Mouse (Mus musculus) hindbrain, embryonic 15.5 days (tissue): ENCODE measurements around the gene Bdnf. TPM values are rescaled to one million over a fixed set of nuclear protein-coding genes. Genes with fewer than 3 reads are reported as not detected.

Experiments
- ATAC-seq: fragments of 200-750 bp; cut with Nextera tagmentation; 2 replicates; pipeline ENCODE4 v1.8.0; 2017; ENCODE audit warnings: low read depth, moderate number of reproducible peaks, moderate TSS enrichment; ENCODE audit not compliant: low FRiP score
- H3K27ac ChIP-seq: fragments of 300-500 bp; sonication (generic); replicated peaks from 2 replicates; pipeline ENCODE4 v1.5.1; 2015; ENCODE audit warnings: mild to moderate bottlenecking, inconsistent platforms
- H3K27me3 ChIP-seq: fragments of 300-500 bp; sonication (generic); 2 replicates; pipeline ENCODE4 v1.6.1; 2015; ENCODE audit warnings: control low read depth, inconsistent platforms
- H3K36me3 ChIP-seq: fragments of 300-500 bp; sonication (generic); 2 replicates; pipeline ENCODE4 v1.6.1; 2015; ENCODE audit warnings: control low read depth, inconsistent platforms
- H3K4me1 ChIP-seq: fragments of 300-500 bp; sonication (generic); replicated peaks from 2 replicates; pipeline ENCODE4 v1.6.1; 2015; ENCODE audit warnings: control low read depth, inconsistent platforms
- H3K4me2 ChIP-seq: fragments of 300-500 bp; sonication (generic); 2 replicates; pipeline ENCODE4 v1.6.1; 2015; ENCODE audit warnings: moderate library complexity, mild to moderate bottlenecking, inconsistent platforms
- H3K4me3 ChIP-seq: fragments of 300-500 bp; sonication (generic); 2 replicates; pipeline ENCODE4 v1.5.1; 2015; ENCODE audit warnings: mild to moderate bottlenecking, inconsistent platforms
- H3K9ac ChIP-seq: fragments of 300-500 bp; sonication (generic); 2 replicates; pipeline ENCODE4 v1.6.1; 2015; ENCODE audit warnings: inconsistent platforms
- H3K9me3 ChIP-seq: fragments of 300-500 bp; sonication (generic); 2 replicates; pipeline ENCODE4 v1.6.1; 2016; ENCODE audit warnings: control low read depth, inconsistent platforms
- WGBS: fragments of 180-500 bp; shearing (Covaris S2); methylation state at CpG from one replicate; pipeline ENCODE4 v1.1.7; 2015; 5-methylcytosine and 5-hydroxymethylcytosine counted together
- polyA plus RNA-seq: library from polyadenylated mRNA; unstranded; fragments of >200 nt; fragmentation: Nextera tagmentation; extraction: Ambion mirVana; gene quantifications from 2 replicates; pipeline ENCODE4 v1.2.1, GENCODE M21; 2015

Gene Bdnf
- 5.1 and 5.3 TPM in 2 replicates for polyA plus RNA-seq

DNA sequence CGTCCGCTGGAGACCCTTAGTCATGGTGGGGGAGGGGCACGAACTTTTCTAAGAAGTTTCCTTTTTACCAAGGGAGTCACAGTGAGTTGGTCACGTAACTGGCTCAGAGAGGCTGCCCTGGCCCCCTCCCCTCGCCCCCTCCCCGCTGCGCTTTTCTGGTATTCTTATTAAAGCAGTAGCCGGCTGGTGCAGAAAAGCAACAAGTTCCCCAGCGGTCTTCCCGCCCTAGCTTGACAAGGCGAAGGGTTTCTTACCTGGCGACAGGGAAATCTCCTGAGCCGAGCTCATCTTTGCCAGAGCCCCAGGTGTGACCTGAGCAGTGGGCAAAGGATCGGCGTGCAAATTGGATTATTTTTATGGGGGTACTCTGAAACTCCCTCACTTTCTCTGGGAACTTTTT lies at the start of gene Bdnf:
TSS of gene Bdnf (plus strand) at position 169 of the 400 bp plus-strand sequence.
- Histone ChIP-seq H3K9ac (peak within 1 kb of the TSS; percentile 32; the same call in 1 of the 2 replicates), H3K27ac (no peak within 1 kb of the TSS), H3K9me3 (no peaks in the 10 kb centered on the region), H3K4me1 (peaks cover 37% of the 10 kb centered on the region), H3K36me3 (no peaks in the 10 kb centered on the region), H3K4me2 (peak within 1 kb of the TSS; percentile 98), H3K4me3 (peak within 1 kb of the TSS; percentile 74), H3K27me3 (peaks cover 24% of the 10 kb centered on the region)
- ATAC-seq: no peak
- WGBS: under 1% methylated on average over 15 of the region's 15 CpGs

DNA sequence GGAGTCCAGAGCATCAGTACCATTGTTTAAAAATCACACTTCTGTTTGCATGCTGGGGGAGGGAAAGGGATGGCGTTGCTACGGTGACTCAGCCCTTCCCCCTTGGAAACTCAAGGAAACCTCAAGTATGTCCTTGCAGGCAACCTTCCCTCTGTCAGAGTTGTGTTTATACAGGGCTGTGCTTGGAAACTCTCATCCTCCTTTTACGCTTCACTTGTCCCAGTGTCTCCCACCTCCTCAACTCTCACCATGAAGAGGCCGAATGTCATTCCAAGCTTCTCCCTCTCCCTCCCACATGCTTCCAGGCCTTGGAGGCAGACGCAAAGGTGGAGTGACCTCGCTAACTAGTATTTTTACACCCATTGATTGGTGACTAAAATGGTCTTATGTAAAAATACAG lies 47.6 kb upstream of the Bdnf start:
- no peak overlapping the region for H3K4me3 ChIP-seq
- H3K27me3 ChIP-seq: no peaks in the 10 kb centered on the region
- no peak for ATAC-seq
- H3K4me1 ChIP-seq: peaks cover 2% of the 10 kb centered on the region
- no peak overlapping the region for H3K9ac ChIP-seq
- H3K36me3 ChIP-seq: no peaks in the 10 kb centered on the region
- WGBS: 56% methylated on average over 6 of the region's 6 CpGs
- no peak overlapping the region for H3K4me2 ChIP-seq
- H3K27ac ChIP-seq: no peak overlapping the region
- no peaks in the 10 kb centered on the region for H3K9me3 ChIP-seq

- H3K9ac ChIP-seq: peak overlapping the region; percentile 32; the same call in 1 of the 2 replicates
- H3K4me2 ChIP-seq: peak overlapping the region; percentile 98
- peaks cover 24% of the 10 kb centered on the region for H3K27me3 ChIP-seq
- WGBS: under 1% methylated on average over 48 of the region's 48 CpGs
- ATAC-seq: no peak
- peaks cover 30% of the 10 kb centered on the region for H3K4me1 ChIP-seq
- no peaks in the 10 kb centered on the region for H3K9me3 ChIP-seq
- no peaks in the 10 kb centered on the region for H3K36me3 ChIP-seq
- peak overlapping the region; percentile 74 for H3K4me3 ChIP-seq
- H3K27ac ChIP-seq: no peak overlapping the region
Measured at GRCm38 (mm10) chr2:109673509-109674455, 718 bp upstream of the Bdnf start.

GRCm38 (mm10) chr2:109675051-109675450 lies 551 bp downstream of the Bdnf start:
- no peak for ATAC-seq
- peaks cover 24% of the 10 kb centered on the region for H3K27me3 ChIP-seq

GRCm38 (mm10) chr2:109675973-109676617 lies 1.6 kb downstream of the Bdnf start:
- Histone ChIP-seq H3K4me2 (peak overlapping the region; percentile 98), H3K27ac (peak overlapping the region; percentile 95), H3K36me3 (no peaks in the 10 kb centered on the region), H3K9me3 (no peaks in the 10 kb centered on the region), H3K9ac (peak overlapping the region; percentile 71), H3K4me1 (peaks cover 37% of the 10 kb centered on the region), H3K27me3 (peaks cover 24% of the 10 kb centered on the region), H3K4me3 (peak overlapping the region; percentile 74)
- ATAC-seq: no peak
- 2% methylated on average over 29 of the region's 29 CpGs for WGBS

More at GRCm38 (mm10) chr2:109675051-109675450, 551 bp downstream of the Bdnf start:
- H3K27ac ChIP-seq: no peak overlapping the region
- H3K9ac ChIP-seq: no peak overlapping the region
- H3K4me1 ChIP-seq: peaks cover 37% of the 10 kb centered on the region
- no peaks in the 10 kb centered on the region for H3K9me3 ChIP-seq
- no peaks in the 10 kb centered on the region for H3K36me3 ChIP-seq
- 6% methylated on average over 11 of the region's 11 CpGs for WGBS
- peak overlapping the region; percentile 98 for H3K4me2 ChIP-seq
- H3K4me3 ChIP-seq: peak overlapping the region; percentile 74

DNA sequence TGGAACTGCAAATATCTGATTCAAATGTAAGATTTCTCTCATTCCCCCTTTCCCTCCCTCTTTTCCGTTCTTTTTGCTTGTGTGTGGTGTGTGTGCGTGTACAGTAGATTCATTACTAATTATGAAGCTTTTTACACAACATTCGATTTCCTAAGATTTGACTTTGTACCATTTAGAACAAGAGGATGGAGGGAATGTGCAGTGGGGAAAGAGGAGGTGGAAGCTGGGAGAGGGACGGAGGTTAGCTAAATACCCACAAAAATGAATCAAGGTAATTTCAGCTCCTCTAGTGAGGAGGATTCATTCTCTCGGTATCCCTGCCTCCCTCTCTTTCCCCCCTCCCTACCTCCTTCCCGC lies 2.1 kb downstream of the Bdnf start:
- no peak for ATAC-seq
- H3K9ac ChIP-seq: peak overlapping the region; percentile 71
- no peaks in the 10 kb centered on the region for H3K9me3 ChIP-seq
- H3K4me2 ChIP-seq: peak overlapping the region; percentile 98
- whole genome bisulfite sequencing: under 1% methylated on average over 6 of the region's 6 CpGs
- peaks cover 24% of the 10 kb centered on the region for H3K27me3 ChIP-seq
- peak overlapping the region; percentile 74 for H3K4me3 ChIP-seq
- no peaks in the 10 kb centered on the region for H3K36me3 ChIP-seq
- peak overlapping the region; percentile 95 for H3K27ac ChIP-seq
- H3K4me1 ChIP-seq: peaks cover 37% of the 10 kb centered on the region

DNA sequence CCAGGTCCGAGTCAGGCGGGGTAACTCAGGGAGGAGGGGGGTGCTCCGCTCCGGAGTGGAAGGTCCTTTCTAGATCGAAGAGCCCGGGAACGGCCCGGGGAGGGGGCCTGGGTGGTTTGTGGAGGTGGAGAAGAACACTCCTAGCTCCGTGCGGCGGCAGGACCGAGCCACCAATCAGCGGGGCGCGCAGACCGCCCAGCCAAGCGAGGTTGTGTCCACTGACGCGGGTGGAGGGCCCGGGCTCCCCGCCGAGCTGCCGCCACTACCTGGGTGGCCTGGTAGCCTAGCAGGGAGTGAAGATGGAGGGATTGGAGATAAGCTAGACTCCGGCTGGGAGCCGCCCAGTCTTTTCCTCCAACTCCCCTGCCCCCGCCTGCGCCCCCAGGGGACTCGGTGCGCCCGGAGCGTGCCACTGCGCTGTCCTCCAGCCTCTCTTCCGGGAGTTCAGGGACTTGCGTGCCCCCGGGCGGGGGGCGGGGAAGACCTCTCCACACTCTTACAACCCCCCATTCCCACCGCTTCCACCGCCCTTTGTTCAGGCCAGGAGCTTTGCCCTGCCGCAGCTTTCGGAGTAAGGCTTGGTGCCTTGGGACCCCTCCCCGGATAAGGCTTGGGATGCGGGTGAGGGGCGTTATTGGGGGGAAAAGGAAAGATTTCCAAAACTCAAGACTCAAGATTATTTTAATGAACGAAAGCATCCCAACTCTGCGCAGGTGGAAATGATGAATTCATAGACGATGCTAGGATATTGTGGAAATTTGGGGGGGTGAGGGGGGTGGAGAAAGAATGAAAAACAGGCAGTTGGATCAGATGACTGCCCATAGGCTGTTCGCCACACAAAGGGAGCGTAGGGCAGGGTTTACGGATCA lies 3.0 kb downstream of the Bdnf start:
- H3K4me2 ChIP-seq: peak overlapping the region; percentile 98
- peak overlapping the region; percentile 74 for H3K4me3 ChIP-seq
- peak overlapping the region; percentile 71 for H3K9ac ChIP-seq
- H3K9me3 ChIP-seq: no peaks in the 10 kb centered on the region
- H3K27ac ChIP-seq: peak overlapping the region; percentile 95
- WGBS: under 1% methylated on average over 49 of the region's 50 CpGs
- ATAC-seq: peak; percentile 93
- peaks cover 23% of the 10 kb centered on the region for H3K27me3 ChIP-seq
- peaks cover 37% of the 10 kb centered on the region for H3K4me1 ChIP-seq
- H3K36me3 ChIP-seq: no peaks in the 10 kb centered on the region

- H3K4me1 ChIP-seq: peaks cover 37% of the 10 kb centered on the region
Measured at GRCm38 (mm10) chr2:109678090-109678409, 3.5 kb downstream of the Bdnf start.

DNA sequence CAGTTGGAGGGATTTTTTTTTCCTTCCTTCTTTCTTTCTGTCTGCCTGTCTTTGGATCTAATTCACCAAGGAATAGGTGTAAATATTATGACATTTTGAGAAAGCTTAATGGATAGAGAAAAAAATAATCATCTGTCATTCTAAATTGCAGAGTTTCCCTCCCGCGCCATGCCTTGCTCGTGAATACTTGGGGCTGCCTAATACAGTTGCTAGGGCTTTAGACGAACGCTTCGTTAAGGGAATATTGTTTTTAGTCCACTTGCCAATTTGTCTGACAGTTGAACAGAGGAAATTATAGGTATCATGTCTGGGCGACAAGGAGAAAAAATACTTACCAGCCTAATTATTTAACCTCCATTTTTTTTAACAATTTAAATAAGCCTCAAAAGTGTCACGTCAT lies 4.0 kb downstream of the Bdnf start:
- H3K9me3 ChIP-seq: no peaks in the 10 kb centered on the region
- H3K9ac ChIP-seq: peak overlapping the region; percentile 71
- ATAC-seq: no peak
- H3K36me3 ChIP-seq: no peaks in the 10 kb centered on the region
- peak overlapping the region; percentile 74 for H3K4me3 ChIP-seq
- peak overlapping the region; percentile 98 for H3K4me2 ChIP-seq
- H3K27me3 ChIP-seq: peaks cover 24% of the 10 kb centered on the region
- H3K27ac ChIP-seq: peak overlapping the region; percentile 95
- 2% methylated on average over 8 of the region's 8 CpGs for WGBS
- peaks cover 34% of the 10 kb centered on the region for H3K4me1 ChIP-seq

More at GRCm38 (mm10) chr2:109678090-109678409, 3.5 kb downstream of the Bdnf start:
- Histone ChIP-seq H3K27ac (peak overlapping the region; percentile 95), H3K4me2 (peak overlapping the region; percentile 98), H3K27me3 (peaks cover 21% of the 10 kb centered on the region), H3K9ac (peak overlapping the region; percentile 71), H3K36me3 (no peaks in the 10 kb centered on the region), H3K9me3 (no peaks in the 10 kb centered on the region), H3K4me3 (peak overlapping the region; percentile 74)
- ATAC-seq: no peak; the same call in 1 of the 2 replicates
- under 1% methylated on average over 18 of the region's 18 CpGs for WGBS

DNA sequence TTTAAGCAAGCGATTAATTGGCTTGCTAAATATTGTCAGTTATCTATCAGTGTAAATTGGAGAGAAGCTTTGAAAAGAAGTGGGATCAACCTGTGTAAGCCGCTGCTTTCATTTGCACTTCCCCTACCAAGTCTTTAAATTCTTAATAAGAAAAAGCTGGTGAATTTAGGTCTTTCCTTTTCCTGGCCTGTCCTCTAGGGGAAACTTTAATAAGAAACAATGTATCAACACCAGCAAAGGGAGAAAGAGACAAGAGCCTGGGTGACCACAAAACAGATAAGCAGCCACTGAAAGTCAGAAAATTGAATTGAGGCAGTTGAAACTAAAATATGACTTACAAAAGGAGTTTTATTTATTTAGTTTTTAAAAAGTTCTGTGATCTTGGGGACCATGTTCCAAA lies 4.9 kb downstream of the Bdnf start:
- no peak overlapping the region for H3K4me3 ChIP-seq
- no peaks in the 10 kb centered on the region for H3K9me3 ChIP-seq
- no peak for ATAC-seq
- peaks cover 25% of the 10 kb centered on the region for H3K4me1 ChIP-seq
- H3K4me2 ChIP-seq: peak overlapping the region; percentile 98
- no peak overlapping the region for H3K9ac ChIP-seq
- WGBS: 56% methylated on average over 2 of the region's 2 CpGs
- H3K27ac ChIP-seq: no peak overlapping the region; the same call in 1 of the 2 replicates
- peaks cover 17% of the 10 kb centered on the region for H3K27me3 ChIP-seq
- H3K36me3 ChIP-seq: no peaks in the 10 kb centered on the region

- ATAC-seq: no peak
- no peak overlapping the region for H3K27ac ChIP-seq
- peaks cover 4% of the 10 kb centered on the region; the same call in 1 of the 2 replicates for H3K27me3 ChIP-seq
- H3K4me2 ChIP-seq: no peak overlapping the region
- H3K9me3 ChIP-seq: no peaks in the 10 kb centered on the region
- 89% methylated on average over 1 of the region's 1 CpGs for WGBS
- no peak overlapping the region for H3K9ac ChIP-seq
- H3K4me1 ChIP-seq: peaks cover 13% of the 10 kb centered on the region; the same call in 1 of the 2 replicates
- H3K36me3 ChIP-seq: no peaks in the 10 kb centered on the region
- no peak overlapping the region for H3K4me3 ChIP-seq
Measured at GRCm38 (mm10) chr2:109681071-109681470, 6.6 kb downstream of the Bdnf start.
